Mouse (Mus musculus) forebrain, embryonic 15.5 days (tissue): ENCODE measurements at regions not wholly inside any gene's neighbourhood (a gene's known extent, or its start where the extent isn't known, plus 50 kb on each side); places are given as distances from the start of the nearest gene placed in this dataset.

Experiments
- ATAC-seq: fragments of 200-750 bp; cut with Nextera tagmentation; replicated peaks from 2 replicates; pipeline ENCODE4 v1.8.0; 2017; ENCODE audit warnings: mild to moderate bottlenecking, moderate TSS enrichment, moderate library complexity
- H3K27ac ChIP-seq: fragments of 300-500 bp; sonication (generic); replicated peaks from 2 replicates; pipeline ENCODE4 v1.5.1; 2015; ENCODE audit warnings: mild to moderate bottlenecking, inconsistent platforms
- H3K27me3 ChIP-seq: fragments of 300-500 bp; sonication (generic); 2 replicates; pipeline ENCODE4 v1.6.1; 2015; ENCODE audit warnings: inconsistent platforms
- H3K36me3 ChIP-seq: fragments of 300-500 bp; sonication (generic); 2 replicates; pipeline ENCODE4 v1.6.1; 2015; ENCODE audit warnings: mild to moderate bottlenecking, inconsistent platforms
- H3K4me1 ChIP-seq: fragments of 300-500 bp; sonication (generic); 2 replicates; pipeline ENCODE4 v1.6.1; 2015; ENCODE audit warnings: inconsistent platforms
- H3K4me2 ChIP-seq: fragments of 300-500 bp; sonication (generic); replicated peaks from 2 replicates; pipeline ENCODE4 v1.6.1; 2015; ENCODE audit warnings: mild to moderate bottlenecking, inconsistent platforms
- H3K4me3 ChIP-seq: fragments of 300-500 bp; sonication (generic); 2 replicates; pipeline ENCODE4 v1.5.1; 2015; ENCODE audit warnings: mild to moderate bottlenecking, inconsistent platforms
- H3K9ac ChIP-seq: fragments of 300-500 bp; sonication (generic); replicated peaks from 2 replicates; pipeline ENCODE4 v1.6.1; 2015; ENCODE audit warnings: mild to moderate bottlenecking, inconsistent platforms
- H3K9me3 ChIP-seq: fragments of 300-500 bp; sonication (generic); 2 replicates; pipeline ENCODE4 v1.6.1; 2016; ENCODE audit warnings: inconsistent platforms
- WGBS: fragments of 180-500 bp; shearing (Covaris S2); methylation state at CpG from one replicate; pipeline ENCODE4 v1.1.7; 2015; ENCODE audit warnings: mixed read lengths; 5-methylcytosine and 5-hydroxymethylcytosine counted together

GRCm38 (mm10) chr16:95196622-95197021, 60.7 kb upstream of the Kcnj15 start:
- Histone ChIP-seq H3K36me3 (no peaks in the 10 kb centered on the region), H3K27me3 (no peaks in the 10 kb centered on the region), H3K9me3 (no peaks in the 10 kb centered on the region), H3K4me3 (no peak overlapping the region), H3K27ac (no peak overlapping the region), H3K9ac (no peak overlapping the region), H3K4me1 (no peaks in the 10 kb centered on the region), H3K4me2 (no peak overlapping the region)
- WGBS, result 0% methylated on average over 1 of the region's 1 CpGs
- ATAC-seq, result no peak

DNA sequence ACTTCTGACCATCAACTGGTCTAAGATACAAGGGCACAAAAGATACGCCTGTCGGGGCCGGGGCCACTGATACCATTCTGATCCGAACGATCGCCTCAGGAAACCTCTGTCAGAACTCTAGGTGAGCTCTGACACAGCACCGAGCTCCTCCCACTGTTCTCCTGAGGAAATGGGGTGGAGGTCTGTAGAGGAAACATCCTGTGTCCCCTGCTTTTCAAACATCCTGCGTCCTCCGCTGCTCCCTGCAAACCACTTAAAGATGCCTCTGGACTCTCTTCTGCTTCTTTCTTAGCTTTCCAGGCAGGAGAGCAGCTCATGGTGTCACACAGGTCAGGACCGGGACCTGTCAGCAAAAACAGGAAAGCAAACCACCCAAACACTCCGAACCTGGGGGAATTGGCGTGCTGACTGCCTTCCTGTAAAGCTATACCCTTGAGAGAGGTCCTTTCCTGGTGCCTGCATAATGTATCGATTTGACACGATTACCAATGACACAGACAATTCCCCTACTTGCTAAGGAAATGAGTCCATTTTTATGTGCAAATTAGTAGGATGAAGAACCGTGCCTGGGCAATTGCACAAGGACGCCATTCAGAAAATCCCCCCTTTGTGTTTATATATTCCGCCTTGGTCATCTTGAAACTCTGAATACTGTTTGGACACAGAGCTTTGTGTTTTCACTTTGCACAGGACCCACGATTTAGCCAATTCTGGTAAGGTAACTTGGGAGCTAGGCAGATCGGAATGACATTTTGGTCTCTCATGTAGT, 58.4 kb upstream of the Kcnj15 start:
- Histone ChIP-seq H3K9me3 (no peaks in the 10 kb centered on the region), H3K4me1 (no peaks in the 10 kb centered on the region), H3K9ac (no peak overlapping the region), H3K4me2 (no peak overlapping the region), H3K4me3 (no peak overlapping the region), H3K27ac (no peak overlapping the region), H3K27me3 (no peaks in the 10 kb centered on the region), H3K36me3 (no peaks in the 10 kb centered on the region)
- 65% methylated on average over 19 of the region's 19 CpGs for WGBS
- ATAC-seq, result no peak

DNA sequence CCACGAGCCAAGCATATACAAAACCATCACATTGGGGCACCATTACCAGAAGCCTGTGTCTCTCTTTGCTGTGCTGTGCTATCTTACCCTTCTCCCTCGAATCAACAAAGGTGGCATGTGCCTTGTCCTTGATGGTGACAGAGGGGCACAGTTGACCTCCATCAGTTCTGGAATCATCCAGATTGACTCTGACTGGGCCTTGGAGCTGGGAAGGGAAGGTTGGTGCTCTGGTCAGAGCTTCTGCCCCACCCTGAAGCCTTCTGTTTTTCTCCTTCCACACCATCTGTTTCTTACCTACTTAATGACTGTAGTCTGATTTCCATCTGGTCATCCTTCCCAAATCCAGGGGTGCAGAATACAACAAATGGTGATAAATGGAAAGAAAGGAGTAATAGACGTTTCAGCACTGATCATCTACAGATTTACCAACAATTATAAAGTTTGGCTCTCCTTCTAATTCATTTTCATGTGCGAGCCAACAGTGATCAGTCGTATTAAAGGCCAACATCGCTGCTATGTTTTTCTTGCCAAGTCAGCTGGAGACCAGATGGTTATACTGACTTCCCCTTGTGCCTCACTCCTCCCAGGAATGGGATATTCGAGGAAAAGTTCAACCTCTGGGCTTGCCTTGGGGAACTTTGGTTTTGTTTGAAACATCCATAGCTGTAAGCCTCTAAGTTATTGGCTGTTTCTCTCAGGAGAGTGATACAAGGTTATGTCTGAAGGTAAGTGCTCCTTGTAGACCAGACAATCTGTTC, 55.1 kb upstream of the Kcnj15 start:
- ATAC-seq, result no peak
- Histone ChIP-seq H3K27me3 (no peaks in the 10 kb centered on the region), H3K9me3 (no peaks in the 10 kb centered on the region), H3K4me1 (no peaks in the 10 kb centered on the region), H3K9ac (no peak overlapping the region), H3K4me2 (no peak overlapping the region), H3K27ac (no peak overlapping the region), H3K4me3 (no peak overlapping the region), H3K36me3 (no peaks in the 10 kb centered on the region)
- 65% methylated on average over 7 of the region's 7 CpGs for WGBS

DNA sequence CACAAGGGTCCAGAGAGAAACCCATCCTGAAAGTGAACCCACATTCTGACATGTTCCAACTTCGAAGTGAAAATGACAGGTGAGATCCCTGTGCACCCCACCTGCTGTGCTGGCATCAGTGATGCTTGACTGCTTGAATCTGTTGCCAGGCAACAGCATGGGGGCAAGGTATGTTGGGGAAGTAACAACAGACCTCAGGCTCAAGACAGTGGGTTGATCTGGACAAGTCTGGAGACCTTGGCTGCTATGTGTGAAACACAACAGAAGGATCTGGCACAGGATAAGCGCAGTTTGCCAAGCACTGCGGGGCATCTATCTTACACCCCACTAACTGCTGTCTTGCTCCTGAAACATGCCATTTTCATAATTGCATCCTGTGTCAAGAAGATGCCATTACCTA, 54.3 kb upstream of the Kcnj15 start:
- no peaks in the 10 kb centered on the region for H3K9me3 ChIP-seq
- no peaks in the 10 kb centered on the region for H3K36me3 ChIP-seq
- H3K4me2 ChIP-seq, result no peak overlapping the region
- 78% methylated on average over 3 of the region's 3 CpGs for WGBS
- H3K4me1 ChIP-seq, result no peaks in the 10 kb centered on the region
- no peak overlapping the region for H3K9ac ChIP-seq
- no peaks in the 10 kb centered on the region for H3K27me3 ChIP-seq
- no peak overlapping the region for H3K27ac ChIP-seq
- no peak overlapping the region for H3K4me3 ChIP-seq
- no peak for ATAC-seq

DNA sequence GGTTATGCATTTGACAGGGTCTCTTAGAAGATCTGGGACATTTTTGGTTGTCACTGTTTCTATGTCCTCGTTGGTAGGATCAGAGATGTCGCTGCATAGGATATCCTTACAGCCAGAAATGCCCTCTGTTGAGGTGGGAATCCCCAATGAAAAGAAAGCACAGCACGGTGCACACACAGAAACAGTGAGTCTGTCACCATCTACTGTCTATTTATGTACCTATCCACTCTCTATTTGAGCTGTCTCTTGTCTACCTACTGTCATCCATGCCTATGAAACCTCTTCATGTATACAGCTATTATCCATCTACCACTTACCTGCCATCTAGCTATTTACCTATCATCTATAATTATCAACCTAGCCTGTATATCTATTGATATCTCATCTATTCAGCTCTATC, 53.6 kb upstream of the Kcnj15 start:
- Histone ChIP-seq H3K9ac (no peak overlapping the region), H3K9me3 (no peaks in the 10 kb centered on the region), H3K4me3 (no peak overlapping the region), H3K27me3 (no peaks in the 10 kb centered on the region), H3K4me2 (no peak overlapping the region), H3K4me1 (no peaks in the 10 kb centered on the region), H3K36me3 (no peaks in the 10 kb centered on the region), H3K27ac (no peak overlapping the region)
- no peak for ATAC-seq
- WGBS, result 90% methylated on average over 3 of the region's 3 CpGs

DNA sequence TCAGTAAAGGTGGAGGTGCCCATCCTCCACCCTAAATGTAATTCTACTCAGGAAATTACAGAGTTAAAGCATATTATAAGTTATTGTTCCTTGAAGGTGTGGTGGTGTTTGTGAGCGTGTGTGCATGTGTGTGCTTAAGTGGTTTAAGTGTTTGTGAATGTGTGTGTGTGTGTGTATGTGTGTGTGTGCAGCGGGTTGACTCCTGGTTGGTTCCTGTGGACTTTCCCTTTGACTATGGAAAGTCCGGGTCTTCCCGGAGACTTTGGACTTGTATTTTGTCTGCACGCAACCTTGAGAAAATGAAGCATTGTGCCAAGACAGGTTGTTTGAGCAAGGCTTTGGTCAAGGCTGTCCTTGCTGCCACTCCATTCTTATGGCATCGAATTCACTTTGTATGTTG, 52.9 kb upstream of the Kcnj15 start:
- 95% methylated on average over 6 of the region's 6 CpGs for WGBS
- H3K27ac ChIP-seq, result no peak overlapping the region
- H3K4me2 ChIP-seq, result no peak overlapping the region
- H3K9ac ChIP-seq, result no peak overlapping the region
- no peak overlapping the region for H3K4me3 ChIP-seq
- no peaks in the 10 kb centered on the region for H3K9me3 ChIP-seq
- no peaks in the 10 kb centered on the region for H3K36me3 ChIP-seq
- H3K27me3 ChIP-seq, result no peaks in the 10 kb centered on the region
- H3K4me1 ChIP-seq, result no peaks in the 10 kb centered on the region
- ATAC-seq, result no peak

DNA sequence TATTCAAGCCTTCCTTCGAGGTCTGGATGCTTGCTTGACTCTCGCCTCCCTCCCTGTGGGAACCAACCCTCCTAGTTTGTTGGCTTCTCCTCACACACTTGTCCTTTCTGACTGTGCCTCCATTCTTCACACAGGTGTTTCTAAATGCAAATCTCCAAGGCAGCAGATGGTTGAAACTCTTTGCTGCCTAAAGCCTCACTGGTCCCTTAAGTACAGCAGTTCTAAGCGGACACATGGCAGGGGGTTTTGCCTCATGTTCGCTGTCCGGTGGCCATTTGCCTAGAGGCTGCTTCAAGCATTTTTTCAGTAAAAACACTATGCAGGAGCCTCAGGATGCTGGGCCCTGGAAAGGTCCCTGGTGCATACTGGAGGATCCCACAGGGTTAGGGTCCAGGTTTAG, 50.9 kb upstream of the Kcnj15 start:
- Histone ChIP-seq H3K9me3 (no peaks in the 10 kb centered on the region), H3K27me3 (no peaks in the 10 kb centered on the region), H3K36me3 (no peaks in the 10 kb centered on the region), H3K4me2 (no peak overlapping the region), H3K27ac (no peak overlapping the region), H3K9ac (no peak overlapping the region), H3K4me3 (no peak overlapping the region), H3K4me1 (no peaks in the 10 kb centered on the region)
- ATAC-seq, result no peak
- WGBS, result 86% methylated on average over 5 of the region's 5 CpGs

DNA sequence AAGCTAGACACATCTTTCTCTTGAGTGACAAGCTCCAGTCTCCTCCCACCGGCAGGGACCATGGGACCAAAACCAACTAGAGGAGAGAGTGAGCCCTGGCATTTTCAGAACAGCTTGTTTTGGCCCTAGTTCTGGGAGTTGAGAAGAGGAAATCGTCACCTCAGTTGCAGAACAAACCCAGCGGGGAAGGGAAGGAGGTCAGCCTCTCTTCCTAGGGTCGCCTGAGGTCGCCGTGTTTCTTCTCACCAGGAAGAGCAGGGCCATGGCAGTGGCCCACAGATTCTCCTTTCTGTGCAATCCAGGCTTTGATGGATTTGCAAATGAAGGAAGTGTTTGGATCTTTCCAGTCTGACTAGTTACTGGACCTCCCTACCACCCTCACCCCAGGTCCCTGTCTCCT, 49.8 kb upstream of the Kcnj15 start:
- Histone ChIP-seq H3K4me2 (no peak overlapping the region), H3K27me3 (no peaks in the 10 kb centered on the region), H3K27ac (no peak overlapping the region), H3K36me3 (no peaks in the 10 kb centered on the region), H3K4me3 (no peak overlapping the region), H3K4me1 (no peaks in the 10 kb centered on the region), H3K9ac (no peak overlapping the region), H3K9me3 (no peaks in the 10 kb centered on the region)
- ATAC-seq, result no peak
- WGBS, result 91% methylated on average over 6 of the region's 6 CpGs
